Mouse (Mus musculus) hindbrain, postnatal 0 days (tissue): ENCODE data around the gene Ccdc40. TPM values are rescaled to one million over a fixed set of nuclear protein-coding genes. Genes with fewer than 3 reads are reported as not detected.

Experiments used
- ATAC-seq: fragments of 200-750 bp; cut with Nextera tagmentation; 2 replicates; pipeline ENCODE4 v1.8.0; 2017; ENCODE audit warnings: mild to moderate bottlenecking, moderate TSS enrichment, moderate library complexity
- DNase-seq: peaks from one replicate; pipeline ENCODE4 v3.0.0-alpha.2; 2015; ENCODE audit warnings: low spot score
- H3K27ac ChIP-seq: fragments of 300-500 bp; sonication (generic); 2 replicates; pipeline ENCODE4 v1.5.1; 2014; ENCODE audit warnings: mild to moderate bottlenecking
- H3K27me3 ChIP-seq: fragments of 300-500 bp; sonication (generic); 2 replicates; pipeline ENCODE4 v1.6.1; 2014; ENCODE audit warnings: low read length, mixed read lengths; ENCODE audit not compliant: insufficient read depth
- H3K36me3 ChIP-seq: fragments of 300-500 bp; sonication (generic); 2 replicates; pipeline ENCODE4 v1.6.1; 2014; ENCODE audit warnings: low read length, mixed read lengths; ENCODE audit not compliant: insufficient read depth
- H3K4me1 ChIP-seq: fragments of 300-500 bp; sonication (generic); 2 replicates; pipeline ENCODE4 v1.6.1; 2014; ENCODE audit warnings: antibody characterized with exemption, low read length, mixed read lengths; ENCODE audit not compliant: insufficient read depth
- H3K4me2 ChIP-seq: fragments of 300-500 bp; sonication (generic); 2 replicates; pipeline ENCODE4 v1.6.1; 2014; ENCODE audit warnings: low read depth, mild to moderate bottlenecking, low read length, moderate library complexity, mixed read lengths
- H3K4me3 ChIP-seq: fragments of 300-500 bp; sonication (generic); 2 replicates; pipeline ENCODE4 v1.5.1; 2014; ENCODE audit warnings: low read length
- H3K9ac ChIP-seq: fragments of 300-500 bp; sonication (generic); replicated peaks from 2 replicates; pipeline ENCODE4 v1.6.1; 2014; ENCODE audit warnings: mild to moderate bottlenecking, low read length, moderate library complexity, mixed read lengths
- H3K9me3 ChIP-seq: fragments of 300-500 bp; sonication (generic); 2 replicates; pipeline ENCODE4 v1.6.1; 2016; ENCODE audit warnings: low read length, mixed read lengths
- CTCF ChIP-seq: IDR thresholded peaks from 2 replicates; pipeline ENCODE4 v1.5.1; 2016; ENCODE audit warnings: antibody characterized with exemption, control low read depth, low read depth
- WGBS: fragments of 180-500 bp; shearing (Covaris S2); extraction: QIAGEN DNeasy Blood & Tissue Kit; methylation state at CpG from one replicate; pipeline ENCODE4 v1.1.7; 2014; 5-methylcytosine and 5-hydroxymethylcytosine counted together
- polyA plus RNA-seq: library from polyadenylated mRNA; unstranded; fragments of >200 nt; fragmentation: Nextera tagmentation; extraction: Ambion mirVana; gene quantifications from 2 replicates; pipeline ENCODE4 v1.2.1, GENCODE M21; 2015
- total RNA-seq: library from RNA; depleted of rRNA; stranded (reverse); fragments of >200 nt; gene quantifications from 2 replicates; pipeline ENCODE4 v1.2.3, GENCODE M21; 2014

Gene Ccdc40
- total and polyA plus RNA-seq, 2 experiments from 2014 or later, result 9.7 to 11.5 TPM

- no peak overlapping the region for H3K4me3 ChIP-seq
- WGBS, result 60% methylated on average over 6 of the region's 6 CpGs
- H3K4me2 ChIP-seq, result no peak overlapping the region
- ATAC-seq (no peak), DNase-seq (no peak)
- H3K36me3 ChIP-seq, result peaks cover 14% of the 10 kb centered on the region
- H3K9ac ChIP-seq, result no peak overlapping the region
- peaks cover 19% of the 10 kb centered on the region for H3K4me1 ChIP-seq
- no peaks in the 10 kb centered on the region for H3K27me3 ChIP-seq
- no peak for TF ChIP-seq CTCF
- H3K9me3 ChIP-seq, result no peaks in the 10 kb centered on the region
- H3K27ac ChIP-seq, result no peak overlapping the region
Observed at GRCm38 (mm10) chr11:119207986-119208385, 20.4 kb upstream of the Ccdc40 start.

- ATAC-seq (no peak), DNase-seq (no peak)
- Histone ChIP-seq H3K4me1 (peaks cover 27% of the 10 kb centered on the region), H3K36me3 (peaks cover 14% of the 10 kb centered on the region), H3K9me3 (no peaks in the 10 kb centered on the region), H3K9ac (no peak overlapping the region), H3K27me3 (no peaks in the 10 kb centered on the region), H3K4me2 (0 out of 2 replicates have a peak overlapping the region, but pooled peaks have one; percentile 3), H3K27ac (peak overlapping the region; percentile 74; the same call in 1 of the 2 replicates), H3K4me3 (no peak overlapping the region)
- WGBS, result 75% methylated on average over 20 of the region's 20 CpGs
- TF ChIP-seq CTCF, result no peak
Observed at GRCm38 (mm10) chr11:119208870-119209370, 19.5 kb upstream of the Ccdc40 start.

DNA sequence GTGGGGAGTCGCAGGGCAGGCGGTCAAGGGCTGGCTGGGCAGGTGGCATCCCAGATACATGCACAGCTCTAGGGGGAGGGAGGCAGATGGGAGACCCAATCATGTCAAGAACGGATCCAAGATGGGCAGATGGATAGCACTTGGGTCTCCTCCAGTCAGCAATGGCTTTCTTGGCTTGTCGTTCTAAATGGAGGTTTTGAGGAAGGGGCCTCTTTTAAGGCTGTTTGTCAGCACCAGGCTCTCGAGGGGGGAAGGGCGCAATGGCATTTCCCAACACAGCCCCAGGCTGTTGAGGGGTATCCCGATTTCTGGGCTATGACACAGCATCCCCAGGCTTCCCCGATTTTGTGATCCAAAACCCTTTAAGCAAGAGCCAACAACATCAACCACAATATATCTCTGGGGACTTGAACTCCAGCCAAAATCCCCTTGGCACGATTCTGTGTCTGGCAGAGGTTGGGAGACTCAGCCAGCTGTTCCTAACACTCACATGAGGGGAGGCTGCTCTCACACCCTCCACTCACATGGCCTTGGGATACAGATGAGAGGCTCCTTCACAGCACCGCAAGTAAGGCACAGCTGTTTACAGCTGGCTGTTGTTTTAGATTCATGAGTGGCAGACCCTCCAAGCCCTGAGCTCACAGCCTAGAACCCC, 18.9 kb upstream of the Ccdc40 start:
- no peak overlapping the region for H3K4me3 ChIP-seq
- H3K36me3 ChIP-seq, result peaks cover 14% of the 10 kb centered on the region
- H3K27me3 ChIP-seq, result no peaks in the 10 kb centered on the region
- peak; percentile 59 for ATAC-seq
- H3K4me1 ChIP-seq, result peaks cover 33% of the 10 kb centered on the region
- peak; percentile 76 for DNase-seq
- no peak overlapping the region for H3K4me2 ChIP-seq
- no peaks in the 10 kb centered on the region for H3K9me3 ChIP-seq
- 40% methylated on average over 10 of the region's 10 CpGs for WGBS
- TF ChIP-seq CTCF, result no peak; the same call in 1 of the 2 replicates
- peak overlapping the region; percentile 74 for H3K27ac ChIP-seq
- H3K9ac ChIP-seq, result no peak overlapping the region

DNA sequence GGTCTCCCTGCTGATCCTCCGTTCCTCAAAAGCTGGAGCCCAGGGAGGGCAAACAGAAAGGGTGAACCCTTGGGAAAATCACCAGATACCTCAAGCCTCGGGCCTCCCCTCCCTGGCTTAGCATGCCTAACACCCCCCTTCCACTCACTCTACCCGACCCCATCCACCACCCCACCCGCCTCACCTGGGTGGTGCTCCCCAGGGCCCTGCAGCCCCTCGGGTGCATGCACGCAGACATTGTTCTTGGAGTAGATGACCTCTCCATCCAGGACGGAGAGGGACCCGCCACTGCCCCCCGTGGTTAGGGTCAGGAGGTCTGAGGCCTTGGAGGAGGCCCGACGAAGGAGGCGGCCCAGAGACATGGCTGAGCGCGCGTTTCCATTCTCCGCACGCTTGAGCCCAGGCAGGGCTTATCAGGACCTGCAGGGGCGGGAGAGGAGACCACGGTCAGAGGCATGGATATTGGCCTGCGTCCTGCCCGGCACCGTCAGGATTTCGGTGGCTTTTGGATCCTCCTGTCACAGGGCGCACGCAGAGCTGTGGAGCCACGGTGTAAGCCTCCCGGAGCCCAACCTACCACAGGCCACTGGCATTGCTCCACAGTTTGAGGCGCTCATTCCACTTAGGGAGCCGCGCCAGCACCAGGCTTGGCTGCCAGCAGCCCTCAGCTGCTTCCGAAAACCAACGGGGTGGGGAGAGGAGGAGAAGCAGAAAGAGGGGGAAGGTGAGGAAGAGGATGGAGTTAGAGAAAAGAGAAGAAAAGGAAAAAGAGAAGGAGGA, 17.9 kb upstream of the Ccdc40 start:
- no peak for ATAC-seq
- Histone ChIP-seq H3K9ac (no peak overlapping the region), H3K4me2 (peak overlapping the region; percentile 6; the same call in 1 of the 2 replicates)

DNA sequence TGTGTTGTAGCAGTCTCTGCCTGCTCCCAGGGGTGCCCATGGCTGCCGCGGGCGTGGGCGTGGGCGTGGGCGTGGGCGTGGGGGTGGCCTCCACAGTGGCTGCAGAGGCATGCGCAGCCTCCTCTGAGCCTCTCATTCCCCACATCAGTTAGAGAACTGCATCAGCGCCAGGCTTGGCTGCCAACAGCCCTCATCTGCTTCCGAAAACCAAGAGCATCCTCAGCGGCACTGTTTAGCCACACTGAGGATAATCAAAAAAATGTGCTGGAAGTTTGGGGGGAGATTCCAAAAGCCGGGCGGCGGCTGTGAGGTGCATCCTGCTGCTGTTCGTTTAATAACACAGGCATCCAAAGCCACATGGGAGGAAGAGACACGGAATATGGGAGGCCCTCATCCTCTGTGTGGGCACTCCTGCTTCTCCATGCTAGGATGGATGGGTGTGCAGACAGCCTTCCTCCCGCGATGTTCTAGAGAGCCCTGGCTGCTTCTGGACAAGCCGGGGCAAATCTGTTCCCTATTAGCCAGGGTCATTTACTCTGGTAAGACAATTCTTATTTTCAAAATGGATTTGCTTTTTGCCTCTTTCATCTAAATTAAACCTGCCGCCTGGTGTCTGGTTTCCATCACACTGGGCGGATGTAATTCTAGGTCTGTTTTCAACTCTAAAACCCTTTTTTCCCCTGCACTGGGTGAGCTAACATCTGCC, 16.6 kb upstream of the Ccdc40 start:
- TF ChIP-seq CTCF, result no peak
- 67% methylated on average over 21 of the region's 21 CpGs for WGBS
- no peak overlapping the region for H3K4me2 ChIP-seq
- H3K4me1 ChIP-seq, result peaks cover 50% of the 10 kb centered on the region
- ATAC-seq (no peak), DNase-seq (no peak)
- no peaks in the 10 kb centered on the region for H3K9me3 ChIP-seq
- H3K27me3 ChIP-seq, result no peaks in the 10 kb centered on the region
- no peak overlapping the region for H3K4me3 ChIP-seq
- no peak overlapping the region for H3K27ac ChIP-seq
- H3K36me3 ChIP-seq, result peaks cover 4% of the 10 kb centered on the region; the same call in 1 of the 2 replicates
- H3K9ac ChIP-seq, result no peak overlapping the region

More for the DNA sequence above, 17.9 kb upstream of the Ccdc40 start:
- peak; percentile 83 for DNase-seq
- H3K4me1 ChIP-seq, result peaks cover 41% of the 10 kb centered on the region
- no peak for TF ChIP-seq CTCF
- WGBS, result 50% methylated on average over 32 of the region's 32 CpGs
- no peak overlapping the region for H3K4me3 ChIP-seq
- H3K9me3 ChIP-seq, result no peaks in the 10 kb centered on the region
- peaks cover 7% of the 10 kb centered on the region for H3K36me3 ChIP-seq
- H3K27me3 ChIP-seq, result no peaks in the 10 kb centered on the region
- H3K27ac ChIP-seq, result peak overlapping the region; percentile 74

DNA sequence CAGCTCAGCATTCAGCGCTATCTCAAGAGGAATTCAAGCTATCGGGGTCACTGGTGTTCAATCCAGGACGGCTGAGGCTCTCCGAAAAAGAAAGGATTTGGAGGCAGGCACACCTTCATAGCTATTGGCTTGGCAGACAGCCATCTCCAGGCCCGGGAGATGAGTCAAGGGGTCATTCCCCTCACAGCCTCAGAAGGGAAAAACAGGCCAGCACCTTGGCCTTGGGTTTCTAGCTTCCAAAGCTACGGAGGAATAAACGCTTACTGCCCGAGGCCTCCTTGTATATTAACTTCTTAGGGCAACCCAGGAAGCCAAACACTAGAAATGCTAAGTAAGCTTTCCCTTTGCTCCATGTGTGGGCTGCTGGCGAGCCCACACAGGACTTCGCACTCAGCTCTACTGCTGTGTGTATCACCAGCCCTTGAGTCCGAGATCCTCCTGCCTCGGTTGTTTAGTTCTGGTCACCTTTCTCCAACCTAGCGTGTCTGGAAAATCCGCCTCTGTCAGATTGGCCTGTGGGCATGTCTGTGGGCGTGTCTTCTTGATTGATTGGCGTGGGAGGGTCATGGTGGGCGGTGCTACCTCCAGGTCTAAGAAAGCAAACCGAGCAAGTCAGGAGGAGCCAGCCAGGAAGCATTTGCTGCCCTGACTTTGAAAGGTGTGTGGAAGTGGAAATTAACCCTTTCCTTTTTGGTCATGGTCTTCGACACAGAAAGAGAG, 15.0 kb upstream of the Ccdc40 start:
- H3K4me2 ChIP-seq, result no peak overlapping the region
- TF ChIP-seq CTCF, result no peak
- H3K27ac ChIP-seq, result peak overlapping the region; percentile 20; the same call in 1 of the 2 replicates
- no peak overlapping the region for H3K9ac ChIP-seq
- H3K9me3 ChIP-seq, result no peaks in the 10 kb centered on the region
- H3K4me1 ChIP-seq, result peaks cover 54% of the 10 kb centered on the region
- no peaks in the 10 kb centered on the region for H3K27me3 ChIP-seq
- no peak overlapping the region for H3K4me3 ChIP-seq
- 53% methylated on average over 19 of the region's 19 CpGs for WGBS
- DNase-seq (no peak), ATAC-seq (no peak)
- H3K36me3 ChIP-seq, result no peaks in the 10 kb centered on the region
